ENCODE assay signal across 8 mouse cellular contexts in genomic region chr7:73917633-73918311, GRCm38 (mm10).
DNase-seq lines count a peak whose midpoint lies in the region; ATAC-seq lines count a peak whose summit lies in the region.

No protein-coding gene starts in this region.

- no peak overlapping the region for H3K4me2 ChIP-seq in hindbrain, embryonic 12.5 days (replicated peaks)
- H3K4me2 ChIP-seq in kidney, embryonic 15.5 days = no peak overlapping the region

- 44% methylated on average over 9 of the region's 9 CpGs for WGBS in hindbrain, embryonic 12.5 days
- 66% methylated on average over 9 of the region's 9 CpGs for WGBS in kidney, embryonic 15.5 days

- H3K27ac ChIP-seq in hindbrain, embryonic 12.5 days = peak overlapping the region; percentile 70
- no peak overlapping the region for H3K27ac ChIP-seq in kidney, embryonic 15.5 days

- peak; percentile 73 for ATAC-seq in hindbrain, embryonic 12.5 days (ENCODE audit: low FRiP score)
- ATAC-seq in megakaryocyte-erythroid progenitor cell, adult 5-6 weeks (replicated peaks; ENCODE audit: low FRiP score, low TSS enrichment, poor library complexity, severe bottlenecking) = no peak
- ATAC-seq in kidney, embryonic 15.5 days (replicated peaks; ENCODE audit: low FRiP score) = no peak

- intact Hi-C loops in left cerebral cortex, postnatal 36 days (cut with DNase I) = no loop called here

- peak; percentile 24 for DNase-seq in Muller cell, postnatal 12 days (ENCODE audit: inconsistent ontology term)
- DNase-seq in cerebellum, adult 9-10 months = peak; percentile 94
- peak; percentile 84 to 85 for DNase-seq in left cerebral cortex, postnatal 36 days (ENCODE audit: low spot score in 2 of 2)
- DNase-seq in spleen, adult 18-20 months = no peak
- DNase-seq in lung, postnatal 14 days = no peak

- no peaks in the 10 kb centered on the region for H3K36me3 ChIP-seq in hindbrain, embryonic 12.5 days
- no peaks in the 10 kb centered on the region for H3K36me3 ChIP-seq in kidney, embryonic 15.5 days

- H3K27me3 ChIP-seq in hindbrain, embryonic 12.5 days = no peaks in the 10 kb centered on the region
- H3K27me3 ChIP-seq in kidney, embryonic 15.5 days = no peaks in the 10 kb centered on the region

- H3K4me3 ChIP-seq in hindbrain, embryonic 12.5 days = no peak overlapping the region
- no peak overlapping the region for H3K4me3 ChIP-seq in kidney, embryonic 15.5 days (replicated peaks)

- H3K9ac ChIP-seq in hindbrain, embryonic 12.5 days = no peak overlapping the region
- no peak overlapping the region for H3K9ac ChIP-seq in kidney, embryonic 15.5 days

- H3K9me3 ChIP-seq in hindbrain, embryonic 12.5 days (replicated peaks) = no peaks in the 10 kb centered on the region
- no peaks in the 10 kb centered on the region for H3K9me3 ChIP-seq in kidney, embryonic 15.5 days (replicated peaks)

- H3K4me1 ChIP-seq in hindbrain, embryonic 12.5 days = peaks cover 35% of the 10 kb centered on the region
- 0 out of 2 replicates have a peak, but pooled peaks cover 3% of the 10 kb centered on the region for H3K4me1 ChIP-seq in kidney, embryonic 15.5 days

Comparison
In these comparisons a context has a peak if more than half of its experiments do, and no peak if none do; other contexts are left out.
1. DNase-seq: peak in Muller cell, postnatal 12 days (single experiment), cerebellum, adult 9-10 months (single experiment) and left cerebral cortex, postnatal 36 days (2 of 2); none in spleen, adult 18-20 months (0 of 2) and lung, postnatal 14 days (single experiment).